Mouse (Mus musculus): Measurements from ENCODE around the gene Rps15.

GRCm38 (mm10) chr10:80316359-80316781 lies 24.1 kb downstream of the Rps15 start:
- TF ChIP-seq CTCF (IDR thresholded peaks at IDR 0.05; ENCODE audit: low read depth), result no peak
- no peak for TF ChIP-seq EP300 (IDR thresholded peaks at IDR 0.05; ENCODE audit: low read depth)

Measured in heart, postnatal 0 days (tissue).